Mouse (Mus musculus) forebrain, embryonic 13.5 days (tissue): ENCODE measurements around the gene Asic2. TPM values are rescaled to one million over a fixed set of nuclear protein-coding genes. Genes with fewer than 3 reads are reported as not detected.

Source experiments
- ATAC-seq: fragments of 200-750 bp; cut with Nextera tagmentation; 2 replicates; pipeline ENCODE4 v1.8.0; 2017
- H3K27ac ChIP-seq: fragments of 300-500 bp; sonication (generic); 2 replicates; pipeline ENCODE4 v1.5.1; 2015; ENCODE audit warnings: inconsistent platforms, mild to moderate bottlenecking, moderate library complexity
- H3K27me3 ChIP-seq: fragments of 300-500 bp; sonication (generic); 2 replicates; pipeline ENCODE4 v1.6.1; 2015; ENCODE audit warnings: mild to moderate bottlenecking, inconsistent platforms
- H3K36me3 ChIP-seq: fragments of 300-500 bp; sonication (generic); 2 replicates; pipeline ENCODE4 v1.6.1; 2015; ENCODE audit warnings: mild to moderate bottlenecking, inconsistent platforms; ENCODE audit not compliant: poor library complexity, severe bottlenecking
- H3K4me1 ChIP-seq: fragments of 300-500 bp; sonication (generic); 2 replicates; pipeline ENCODE4 v1.6.1; 2015; ENCODE audit warnings: inconsistent platforms
- H3K4me2 ChIP-seq: fragments of 300-500 bp; sonication (generic); 2 replicates; pipeline ENCODE4 v1.6.1; 2015; ENCODE audit warnings: inconsistent platforms, mild to moderate bottlenecking, moderate library complexity
- H3K4me3 ChIP-seq: fragments of 300-500 bp; sonication (generic); 2 replicates; pipeline ENCODE4 v1.5.1; 2015; ENCODE audit warnings: mild to moderate bottlenecking, inconsistent platforms
- H3K9ac ChIP-seq: fragments of 300-500 bp; sonication (generic); 2 replicates; pipeline ENCODE4 v1.6.1; 2015; ENCODE audit warnings: mild to moderate bottlenecking, inconsistent platforms
- H3K9me3 ChIP-seq: fragments of 300-500 bp; sonication (generic); replicated peaks from 2 replicates; pipeline ENCODE4 v1.6.1; 2016; ENCODE audit warnings: inconsistent platforms
- WGBS: fragments of 180-500 bp; shearing (Covaris S2); methylation state at CpG from one replicate; pipeline ENCODE4 v1.1.7; 2015; 5-methylcytosine and 5-hydroxymethylcytosine counted together
- polyA plus RNA-seq: library from polyadenylated mRNA; unstranded; fragments of >200 nt; fragmentation: Nextera tagmentation; extraction: Ambion mirVana; gene quantifications from 2 replicates; pipeline ENCODE4 v1.2.1, GENCODE M21; 2015

The Asic2 gene
- polyA plus RNA-seq, 1 experiment from 2014 or later, result 2.3 TPM

DNA sequence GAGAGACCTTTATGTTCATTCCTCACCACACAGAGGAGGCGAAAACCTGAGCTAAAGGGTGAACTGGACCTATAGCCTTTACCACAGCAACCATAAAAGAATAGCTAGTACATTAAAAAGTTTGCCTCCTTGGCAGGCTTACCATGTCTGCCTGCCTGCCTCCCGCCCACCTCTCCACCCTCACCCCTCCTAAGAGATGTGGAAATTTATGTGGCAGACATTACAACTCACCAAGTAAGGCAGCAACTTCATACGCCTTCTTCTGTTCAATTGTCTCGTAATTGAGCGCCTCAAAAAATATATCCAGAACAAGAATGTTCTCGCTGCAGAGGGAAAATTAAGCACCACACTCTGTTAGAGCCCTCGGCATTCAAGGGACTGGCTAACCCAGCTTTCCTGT is 1081.9 kb downstream of the Asic2 start:
- no peaks in the 10 kb centered on the region for H3K9me3 ChIP-seq
- peaks cover 3% of the 10 kb centered on the region; the same call in 1 of the 2 replicates for H3K4me1 ChIP-seq
- WGBS, result 81% methylated on average over 7 of the region's 7 CpGs

DNA sequence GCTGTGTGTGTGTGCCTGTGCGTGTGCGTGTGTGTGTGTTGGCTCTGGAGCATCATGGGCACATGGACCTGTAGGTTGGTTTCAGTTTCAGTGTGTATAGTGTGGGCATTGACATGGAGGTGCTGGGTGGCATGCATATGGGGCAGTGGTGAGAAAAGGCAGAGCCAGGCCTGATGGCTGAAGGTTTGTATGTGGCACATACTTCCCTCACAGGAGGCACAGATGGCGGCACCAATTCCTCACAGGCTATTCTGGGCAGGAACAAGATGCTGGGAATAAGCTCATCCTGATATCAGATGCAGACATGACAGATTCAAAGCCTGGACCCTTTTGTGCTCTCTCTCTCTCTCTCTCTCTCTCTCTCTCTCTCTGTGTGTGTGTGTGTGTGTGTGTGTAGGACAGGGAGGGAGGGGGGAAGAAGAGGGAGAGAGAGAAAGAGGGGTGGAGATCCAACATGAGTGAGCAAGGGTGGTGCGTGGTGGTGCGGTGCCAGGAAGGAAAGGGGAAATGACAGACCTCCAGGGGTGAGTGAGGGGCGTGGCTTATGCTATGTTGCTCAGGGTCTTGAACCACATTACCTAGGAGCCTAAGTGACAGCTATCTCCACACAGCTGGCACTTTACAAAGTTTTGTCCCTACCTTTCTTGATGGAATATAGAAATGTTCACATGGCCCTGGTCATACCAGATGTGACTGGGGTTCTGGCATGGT is 1083.6 kb downstream of the Asic2 start:
- 77% methylated on average over 6 of the region's 6 CpGs for WGBS

More for the DNA sequence above, 1081.9 kb downstream of the Asic2 start:
- Histone ChIP-seq H3K27me3 (peaks cover 35% of the 10 kb centered on the region), H3K27ac (no peak overlapping the region), H3K4me2 (no peak overlapping the region), H3K9ac (no peak overlapping the region), H3K4me3 (no peak overlapping the region), H3K36me3 (no peaks in the 10 kb centered on the region)
- ATAC-seq, result no peak

DNA sequence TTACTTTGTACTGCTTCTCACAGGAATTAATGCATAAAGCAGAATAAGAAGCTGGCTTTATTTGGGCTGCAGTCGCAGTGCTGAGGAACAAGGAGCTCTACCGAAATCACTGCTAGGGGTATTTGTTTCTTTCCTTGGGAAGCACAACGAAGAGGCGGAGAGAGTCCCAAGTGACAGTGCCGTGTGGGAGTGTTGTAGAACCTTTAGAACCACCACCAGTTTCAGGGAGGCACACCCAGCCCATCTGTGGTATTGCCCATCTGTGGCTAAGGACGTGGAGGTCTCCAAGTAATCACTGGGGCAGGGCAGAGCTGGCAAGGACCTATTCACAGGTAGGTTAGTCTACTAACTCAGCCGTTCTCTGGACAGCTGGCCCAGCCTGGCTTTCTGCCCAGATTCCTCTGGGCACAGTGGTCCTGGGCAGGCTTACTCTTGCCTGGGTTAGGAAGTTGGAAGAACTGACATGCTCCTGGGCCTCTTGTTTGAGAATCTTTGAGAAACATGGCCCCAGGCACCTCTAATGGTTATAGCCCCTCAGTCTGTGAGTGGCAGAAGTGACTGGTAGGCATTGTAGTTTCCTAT is 1085.9 kb downstream of the Asic2 start:
- Histone ChIP-seq H3K4me3 (no peak overlapping the region), H3K4me2 (no peak overlapping the region), H3K36me3 (no peaks in the 10 kb centered on the region), H3K27me3 (peaks cover 10% of the 10 kb centered on the region; the same call in 1 of the 2 replicates), H3K9ac (no peak overlapping the region), H3K4me1 (peaks cover 3% of the 10 kb centered on the region; the same call in 1 of the 2 replicates), H3K9me3 (no peaks in the 10 kb centered on the region), H3K27ac (no peak overlapping the region)
- ATAC-seq, result no peak
- 80% methylated on average over 7 of the region's 7 CpGs for WGBS

More for the DNA sequence above, 1083.6 kb downstream of the Asic2 start:
- H3K9ac ChIP-seq, result no peak overlapping the region
- no peaks in the 10 kb centered on the region for H3K9me3 ChIP-seq
- H3K4me3 ChIP-seq, result no peak overlapping the region
- H3K4me1 ChIP-seq, result peaks cover 3% of the 10 kb centered on the region; the same call in 1 of the 2 replicates
- H3K4me2 ChIP-seq, result no peak overlapping the region
- no peaks in the 10 kb centered on the region for H3K36me3 ChIP-seq
- peaks cover 25% of the 10 kb centered on the region; the same call in 1 of the 2 replicates for H3K27me3 ChIP-seq
- ATAC-seq, result no peak
- no peak overlapping the region for H3K27ac ChIP-seq

DNA sequence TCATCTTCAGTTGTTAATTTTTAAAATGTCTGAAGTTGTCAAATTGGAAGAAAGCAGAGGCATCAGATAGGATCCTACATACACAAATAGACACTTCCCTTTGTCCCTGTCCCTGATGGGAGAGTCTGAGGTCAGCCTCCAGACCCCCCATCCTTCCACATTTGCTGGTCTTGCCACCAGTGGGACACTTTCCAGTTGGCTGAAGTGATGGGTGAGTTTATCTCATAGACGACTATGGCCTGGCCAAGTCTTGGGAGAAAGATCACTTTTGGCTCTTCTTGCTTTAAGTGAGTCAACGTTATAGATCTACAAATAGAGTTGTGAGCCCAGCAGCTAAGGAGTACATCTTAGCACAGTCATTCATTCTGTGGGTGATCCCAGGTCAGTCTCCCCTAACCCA is 1090.2 kb downstream of the Asic2 start:
- WGBS, result 91% methylated on average over 2 of the region's 2 CpGs
- H3K4me3 ChIP-seq, result no peak overlapping the region
- ATAC-seq, result no peak
- no peak overlapping the region for H3K4me2 ChIP-seq
- no peaks in the 10 kb centered on the region for H3K27me3 ChIP-seq
- H3K4me1 ChIP-seq, result peaks cover 4% of the 10 kb centered on the region; the same call in 1 of the 2 replicates
- no peaks in the 10 kb centered on the region for H3K9me3 ChIP-seq
- H3K27ac ChIP-seq, result no peak overlapping the region
- no peak overlapping the region for H3K9ac ChIP-seq
- H3K36me3 ChIP-seq, result no peaks in the 10 kb centered on the region

DNA sequence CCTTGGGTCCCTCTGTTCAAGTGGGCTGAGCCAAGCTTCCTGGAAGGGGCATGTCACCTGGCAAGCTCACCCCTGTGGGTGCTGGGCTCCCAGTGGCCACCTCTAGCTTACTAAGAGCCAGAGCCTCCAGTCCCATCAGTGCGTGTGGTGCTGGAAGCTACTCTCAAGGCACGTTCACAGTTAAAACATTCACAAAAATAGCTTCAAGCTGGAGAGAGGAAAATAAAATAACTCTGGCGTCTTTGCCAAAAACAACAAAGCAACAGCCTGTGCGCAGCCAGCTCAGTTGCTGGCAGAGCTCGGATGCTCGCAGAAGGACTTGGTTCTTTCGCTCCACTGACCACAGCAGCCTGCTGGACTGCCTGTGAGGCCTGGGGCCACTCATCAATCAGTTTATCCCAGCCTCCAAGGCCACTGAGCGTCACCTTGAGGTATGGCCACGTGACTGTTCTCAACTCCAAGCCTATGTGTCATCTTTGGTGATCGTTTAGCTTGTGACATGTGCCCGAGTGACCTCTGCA is 1091.1 kb downstream of the Asic2 start:
- no peak for ATAC-seq
- Histone ChIP-seq H3K4me3 (no peak overlapping the region), H3K36me3 (no peaks in the 10 kb centered on the region), H3K9ac (no peak overlapping the region), H3K9me3 (no peaks in the 10 kb centered on the region), H3K27ac (no peak overlapping the region), H3K4me2 (no peak overlapping the region), H3K27me3 (no peaks in the 10 kb centered on the region), H3K4me1 (peaks cover 4% of the 10 kb centered on the region; the same call in 1 of the 2 replicates)
- 66% methylated on average over 11 of the region's 11 CpGs for WGBS

DNA sequence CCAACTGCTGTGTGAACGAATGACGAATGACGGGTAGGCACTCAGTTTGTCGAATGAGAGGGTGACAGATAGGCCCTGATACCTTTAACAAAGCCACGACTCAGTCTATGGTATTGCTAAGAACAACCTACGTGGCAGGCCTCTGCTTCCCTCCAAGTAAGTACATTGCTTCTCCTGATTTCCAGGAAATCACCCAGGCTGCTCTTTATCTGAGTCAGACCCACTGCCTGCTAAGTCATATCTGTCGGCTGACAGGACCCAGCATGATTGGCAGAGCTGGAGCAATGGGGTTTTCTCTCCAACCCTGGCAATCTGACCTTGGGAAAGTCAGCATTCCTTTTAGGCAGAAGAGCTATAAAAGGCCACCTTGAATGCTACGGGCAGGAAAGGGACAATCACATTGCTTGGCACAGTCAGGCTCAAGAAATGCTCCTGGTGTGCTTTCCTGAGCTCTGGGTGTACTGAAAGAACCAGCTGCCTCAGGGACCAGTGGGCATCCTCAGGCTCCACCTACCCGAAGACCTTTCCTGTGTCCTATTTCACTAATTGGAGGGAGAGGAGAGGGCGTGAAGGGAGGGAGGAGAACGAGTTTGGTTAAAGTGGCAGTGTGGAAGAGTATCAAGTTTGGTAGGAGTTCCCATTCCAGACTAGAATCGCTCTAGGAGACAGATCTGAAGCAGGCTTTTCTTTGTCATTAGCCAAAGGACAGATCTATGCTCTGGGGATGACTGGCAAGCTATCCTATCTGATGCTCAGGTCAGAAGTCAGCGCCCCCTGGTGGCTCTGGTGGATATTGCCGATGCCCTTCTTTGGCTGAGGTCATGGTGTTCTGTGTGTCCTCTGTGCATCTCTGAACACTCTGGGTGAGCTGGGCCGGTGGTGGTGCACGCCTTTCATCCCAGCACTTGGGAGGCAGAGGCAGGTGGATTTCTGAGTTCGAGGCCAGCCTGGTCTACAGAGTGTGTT is 1095.5 kb downstream of the Asic2 start:
- WGBS, result 67% methylated on average over 17 of the region's 17 CpGs
- H3K36me3 ChIP-seq, result no peaks in the 10 kb centered on the region
- H3K9ac ChIP-seq, result no peak overlapping the region
- H3K4me2 ChIP-seq, result no peak overlapping the region
- no peak overlapping the region for H3K27ac ChIP-seq
- H3K4me3 ChIP-seq, result no peak overlapping the region
- no peaks in the 10 kb centered on the region for H3K9me3 ChIP-seq
- peaks cover 4% of the 10 kb centered on the region; the same call in 1 of the 2 replicates for H3K4me1 ChIP-seq
- ATAC-seq, result no peak
- no peaks in the 10 kb centered on the region for H3K27me3 ChIP-seq

DNA sequence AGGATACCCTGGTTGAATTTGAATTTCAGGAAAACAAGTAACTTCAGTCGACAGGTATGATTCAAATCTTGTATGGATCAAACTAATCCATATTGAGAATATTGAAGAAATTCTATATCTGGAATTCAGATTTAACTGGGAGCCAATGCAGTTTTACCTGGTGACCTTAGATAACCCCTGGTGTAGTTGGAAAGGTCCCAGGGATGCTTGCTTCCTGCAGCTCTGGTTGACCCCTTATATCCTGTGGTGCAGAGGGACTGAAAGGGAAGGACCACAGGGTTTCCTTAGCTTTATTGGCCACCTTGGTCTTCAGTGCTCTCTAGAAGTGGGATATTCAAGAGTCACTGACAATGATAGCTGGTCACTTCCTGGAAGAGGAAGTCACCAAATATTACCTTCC is 1100.2 kb downstream of the Asic2 start:
- H3K4me3 ChIP-seq, result no peak overlapping the region
- no peak for ATAC-seq
- no peak overlapping the region for H3K4me2 ChIP-seq
- no peaks in the 10 kb centered on the region for H3K36me3 ChIP-seq
- H3K9ac ChIP-seq, result no peak overlapping the region
- H3K9me3 ChIP-seq, result no peaks in the 10 kb centered on the region
- H3K4me1 ChIP-seq, result no peaks in the 10 kb centered on the region
- 94% methylated on average over 1 of the region's 1 CpGs for WGBS
- no peak overlapping the region for H3K27ac ChIP-seq
- H3K27me3 ChIP-seq, result no peaks in the 10 kb centered on the region

DNA sequence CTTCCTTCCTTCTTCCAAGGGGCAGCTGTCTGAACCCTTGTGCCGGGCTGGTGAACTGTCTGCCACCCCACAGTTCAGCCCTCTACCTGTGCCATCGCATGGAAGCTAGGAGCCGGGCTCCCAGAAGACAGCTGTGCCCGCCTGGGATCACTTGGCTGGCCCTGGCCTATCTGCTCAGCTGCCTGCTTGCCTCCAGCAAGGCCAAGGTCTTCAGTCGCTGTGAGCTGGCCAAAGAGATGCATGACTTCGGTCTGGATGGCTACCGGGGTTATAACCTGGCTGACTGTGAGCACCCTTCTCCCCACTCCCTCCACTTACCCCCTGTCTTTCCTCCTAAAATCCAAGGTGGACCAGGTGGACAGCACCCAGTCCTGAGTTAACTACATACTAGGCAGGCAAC is 1105.3 kb downstream of the Asic2 start:
- H3K9ac ChIP-seq, result no peak overlapping the region
- no peaks in the 10 kb centered on the region for H3K4me1 ChIP-seq
- no peaks in the 10 kb centered on the region for H3K9me3 ChIP-seq
- no peaks in the 10 kb centered on the region for H3K36me3 ChIP-seq
- no peak overlapping the region for H3K27ac ChIP-seq
- ATAC-seq, result no peak
- H3K4me2 ChIP-seq, result no peak overlapping the region
- 95% methylated on average over 7 of the region's 7 CpGs for WGBS
- no peaks in the 10 kb centered on the region for H3K27me3 ChIP-seq
- H3K4me3 ChIP-seq, result no peak overlapping the region

DNA sequence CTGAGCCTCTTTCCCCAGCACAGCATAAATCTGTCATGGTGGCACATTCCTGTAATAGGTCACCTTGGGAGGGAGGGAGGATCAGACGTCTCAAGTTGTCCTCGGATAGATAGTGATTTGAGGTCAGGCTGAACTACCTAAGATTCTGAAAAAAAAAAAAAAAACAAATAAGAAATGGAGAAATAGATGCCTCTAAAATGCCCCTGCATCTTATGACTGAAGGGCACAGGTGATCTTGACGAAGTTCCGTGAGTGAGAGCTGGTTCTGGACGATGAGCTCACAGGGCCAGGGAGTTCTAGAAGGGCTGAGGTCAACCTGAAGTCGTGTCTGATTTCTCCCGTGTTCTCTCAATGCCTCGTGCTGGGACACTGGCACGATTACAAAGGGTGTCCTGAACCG is 1110.2 kb downstream of the Asic2 start, which contains the start of gene Spaca3:
TSS of gene Spaca3 (plus strand) at position 301 of the 400 bp plus-strand sequence.
- no peaks in the 10 kb centered on the region for H3K9me3 ChIP-seq
- no peak within 1 kb of the TSS for H3K9ac ChIP-seq
- no peak within 1 kb of the TSS for H3K4me3 ChIP-seq
- no peaks in the 10 kb centered on the region for H3K36me3 ChIP-seq
- WGBS, result 78% methylated on average over 10 of the region's 10 CpGs
- H3K4me2 ChIP-seq, result no peak within 1 kb of the TSS
- no peaks in the 10 kb centered on the region for H3K27me3 ChIP-seq
- peaks cover 4% of the 10 kb centered on the region for H3K4me1 ChIP-seq
- no peak for ATAC-seq
- no peak within 1 kb of the TSS for H3K27ac ChIP-seq

DNA sequence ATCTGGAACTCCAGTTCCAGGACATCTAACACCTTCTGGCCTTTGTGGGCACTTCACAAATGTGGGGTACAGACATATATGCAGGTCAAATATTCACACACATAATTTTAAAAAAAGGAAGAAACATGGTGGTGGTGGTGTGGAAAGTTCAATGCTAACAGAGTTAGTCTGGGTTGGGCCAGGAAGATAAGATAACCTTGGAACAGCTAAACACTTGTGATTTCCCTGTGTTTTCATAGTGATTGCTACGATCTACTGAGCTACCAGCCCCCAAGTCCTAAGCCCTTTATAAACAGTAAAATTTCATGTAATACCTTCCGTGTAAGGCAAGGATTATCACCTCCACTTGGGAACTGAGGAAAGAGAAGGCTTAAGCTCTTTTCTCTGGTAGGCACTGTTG is 1111.4 kb downstream of the Asic2 start:
- Histone ChIP-seq H3K27ac (no peak overlapping the region), H3K4me1 (peaks cover 9% of the 10 kb centered on the region), H3K4me3 (no peak overlapping the region), H3K27me3 (no peaks in the 10 kb centered on the region), H3K36me3 (no peaks in the 10 kb centered on the region), H3K4me2 (no peak overlapping the region), H3K9me3 (no peaks in the 10 kb centered on the region), H3K9ac (no peak overlapping the region)
- WGBS, result 90% methylated on average over 2 of the region's 2 CpGs
- ATAC-seq, result no peak

DNA sequence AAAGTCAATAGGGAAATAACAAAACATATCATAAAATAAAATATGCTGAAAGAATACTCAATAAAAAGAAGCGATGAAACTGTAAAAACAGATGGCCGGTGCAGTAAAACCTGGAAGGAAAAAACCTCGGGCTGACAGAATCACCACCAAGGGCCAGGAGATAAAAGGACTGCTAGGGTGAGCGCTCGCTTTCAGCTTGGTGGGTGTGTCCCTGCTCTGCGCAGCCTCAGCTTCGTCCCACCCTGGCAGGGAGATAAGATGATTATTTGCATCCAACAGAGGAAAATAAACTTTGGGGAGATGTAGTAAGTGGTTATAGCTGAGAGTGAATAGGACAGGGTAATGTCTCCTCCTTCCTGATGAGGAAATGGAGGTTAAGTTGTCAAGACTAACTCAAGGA is 1113.3 kb downstream of the Asic2 start:
- ATAC-seq, result no peak
- no peak overlapping the region for H3K9ac ChIP-seq
- WGBS, result 73% methylated on average over 7 of the region's 7 CpGs

More for the DNA sequence above, 1113.3 kb downstream of the Asic2 start:
- no peak overlapping the region for H3K4me2 ChIP-seq
- H3K27me3 ChIP-seq, result 0 out of 2 replicates have a peak, but pooled peaks cover 6% of the 10 kb centered on the region
- H3K36me3 ChIP-seq, result no peaks in the 10 kb centered on the region
- H3K4me3 ChIP-seq, result no peak overlapping the region
- peaks cover 9% of the 10 kb centered on the region for H3K4me1 ChIP-seq
- no peak overlapping the region for H3K27ac ChIP-seq
- H3K9me3 ChIP-seq, result no peaks in the 10 kb centered on the region
